Mouse (Mus musculus) right cerebral cortex, adult 18-20 months (tissue): ENCODE measurements around the gene Ak7.

ENCODE experiments used
- DNase-seq: peaks from one replicate; pipeline ENCODE4 v3.0.0; 2022; ENCODE audit warnings: mixed read lengths

Ak7 gene

DNA sequence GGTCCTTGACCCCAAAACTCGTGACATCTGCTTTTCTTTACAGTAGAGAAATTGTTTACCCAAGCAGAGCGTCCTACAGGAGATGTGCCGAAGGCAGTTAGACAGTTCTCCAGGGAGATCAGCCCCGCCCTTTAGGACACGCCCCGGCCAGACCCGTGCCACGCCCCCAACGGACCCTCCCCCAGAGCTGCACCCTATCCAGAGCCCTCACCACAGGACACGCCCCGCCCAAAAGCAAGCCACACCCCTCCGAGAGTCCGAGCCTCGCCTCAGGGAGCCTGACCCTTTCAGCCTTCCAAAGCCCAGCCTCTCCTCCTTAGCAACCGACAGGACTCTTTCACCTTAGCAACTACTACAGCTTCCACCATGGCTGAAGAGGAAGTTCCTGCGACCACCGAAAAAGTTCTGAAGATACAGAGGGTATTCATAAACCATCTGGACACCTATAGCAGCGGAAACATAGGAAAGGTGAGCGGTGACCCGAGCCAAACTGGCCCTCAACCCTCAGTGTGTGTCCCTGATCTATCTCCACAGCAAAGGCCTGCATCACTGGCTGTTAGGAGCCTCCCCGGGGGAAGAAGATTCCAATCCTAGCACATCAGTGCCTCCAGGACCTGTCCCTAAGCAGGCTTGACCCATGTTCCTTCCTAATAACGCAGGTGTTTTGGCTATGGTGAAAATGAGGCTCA lies at the start of gene Ak7:
Gene Ak7, plus strand, starts transcription at position 178 of the 689 bp plus-strand sequence.
- DNase-seq: peak; percentile 8

DNA sequence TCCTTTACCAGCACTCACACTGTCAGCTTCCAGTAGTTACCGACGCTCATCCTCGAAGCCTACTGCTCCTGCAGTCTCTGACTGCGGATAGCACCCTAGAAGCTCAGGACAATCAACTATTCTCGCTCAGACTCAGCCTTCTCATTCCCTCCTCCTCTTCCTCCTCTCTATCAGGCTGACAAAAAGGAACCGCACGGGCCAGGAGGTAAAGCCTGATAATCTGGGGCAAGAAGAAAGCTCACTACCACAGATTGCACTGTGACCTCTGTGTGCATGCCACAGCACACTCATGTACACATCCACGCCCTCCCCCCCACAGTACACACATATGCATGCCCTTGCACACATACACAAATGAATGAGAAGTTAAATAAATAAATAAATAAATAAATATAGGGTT lies 29.5 kb upstream of the Ak7 start:
- no peak for DNase-seq

DNA sequence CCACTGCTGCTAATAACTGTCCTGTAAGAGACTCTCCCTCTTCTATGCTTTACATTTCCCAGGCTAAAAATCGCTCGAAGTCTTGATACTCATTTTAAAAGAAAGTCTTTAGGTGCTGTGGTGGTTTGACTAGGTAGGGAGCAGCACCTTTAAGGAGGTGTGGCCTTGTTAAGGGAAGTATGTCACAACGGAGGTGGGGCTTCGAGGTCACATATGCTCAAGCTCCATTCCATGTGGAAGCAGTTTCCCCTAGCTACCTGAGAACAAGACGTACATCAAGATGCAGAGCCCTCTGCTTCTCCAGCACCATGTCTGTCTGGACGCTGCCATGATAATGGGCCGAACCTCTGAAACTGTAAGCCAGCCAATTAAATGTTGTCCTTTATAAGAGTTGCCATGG lies 27.6 kb upstream of the Ak7 start:
- no peak for DNase-seq

DNA sequence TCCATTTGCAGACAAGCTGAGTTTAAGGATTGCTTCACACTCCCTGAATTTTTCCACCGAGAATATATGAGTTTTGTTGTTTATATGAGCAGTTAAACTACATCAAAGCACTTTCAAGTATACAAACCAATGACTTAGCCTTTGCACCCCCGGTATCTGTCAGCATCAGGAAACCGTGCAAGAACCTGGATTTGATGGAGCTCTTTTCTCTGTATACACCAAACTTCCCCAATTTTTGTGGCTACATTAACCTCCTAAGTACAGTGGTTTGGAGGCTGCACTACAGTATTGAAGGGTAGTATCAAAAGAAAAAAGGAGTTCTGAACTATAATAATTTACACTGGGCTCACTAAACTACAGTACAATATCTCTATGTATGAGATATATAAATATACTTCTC lies 27.0 kb upstream of the Ak7 start:
- no peak for DNase-seq

DNA sequence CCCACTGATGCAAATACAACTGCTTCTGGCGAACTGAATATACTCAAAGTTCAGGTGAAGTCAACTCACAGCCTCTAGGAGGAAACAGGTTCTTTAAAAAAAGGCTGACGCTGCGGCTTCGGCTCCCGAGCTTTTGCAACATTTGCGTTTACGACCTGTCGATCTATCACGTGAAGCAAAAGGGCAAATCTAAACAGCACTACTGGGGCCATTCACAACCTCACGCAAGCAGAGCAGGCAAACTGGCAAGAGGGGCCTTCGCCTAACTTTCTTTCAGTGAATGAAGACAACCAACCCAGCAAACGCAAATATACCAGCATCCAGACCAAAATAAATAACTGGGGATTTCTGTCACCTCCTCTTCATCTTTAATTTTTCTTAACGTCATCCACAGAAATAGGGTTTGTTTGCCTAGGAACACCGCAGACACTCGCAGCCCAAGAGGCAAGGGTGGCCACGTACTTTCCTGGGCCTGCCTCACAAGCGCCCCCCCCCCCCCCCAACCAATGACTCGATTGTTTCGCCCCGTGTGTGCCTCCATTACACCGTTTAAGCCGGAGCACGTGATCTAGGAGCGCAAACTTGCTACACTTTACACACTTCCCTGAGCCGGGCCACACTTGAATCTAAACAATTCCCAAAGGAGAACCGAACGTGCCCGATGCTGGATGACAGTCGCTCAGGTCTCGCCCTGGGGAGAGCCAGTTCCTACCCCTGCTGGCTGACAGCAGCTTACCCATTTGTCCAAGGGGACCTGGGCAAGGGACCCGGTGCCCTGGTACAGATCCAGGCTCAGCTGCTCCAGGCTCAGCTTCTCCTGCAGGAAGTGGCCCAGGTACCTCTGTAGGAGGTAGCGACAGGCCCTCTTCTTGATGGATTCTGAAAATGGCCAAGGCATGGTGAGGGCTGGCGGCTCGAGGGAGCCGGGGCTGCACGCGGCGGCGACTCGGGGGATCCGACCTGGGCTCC lies 21.6 kb upstream of the Ak7 start, which contains the start of gene Gskip:
Gene Gskip, plus strand, starts transcription at position 897 of the 969 bp plus-strand sequence.
- DNase-seq: peak; percentile 29

DNA sequence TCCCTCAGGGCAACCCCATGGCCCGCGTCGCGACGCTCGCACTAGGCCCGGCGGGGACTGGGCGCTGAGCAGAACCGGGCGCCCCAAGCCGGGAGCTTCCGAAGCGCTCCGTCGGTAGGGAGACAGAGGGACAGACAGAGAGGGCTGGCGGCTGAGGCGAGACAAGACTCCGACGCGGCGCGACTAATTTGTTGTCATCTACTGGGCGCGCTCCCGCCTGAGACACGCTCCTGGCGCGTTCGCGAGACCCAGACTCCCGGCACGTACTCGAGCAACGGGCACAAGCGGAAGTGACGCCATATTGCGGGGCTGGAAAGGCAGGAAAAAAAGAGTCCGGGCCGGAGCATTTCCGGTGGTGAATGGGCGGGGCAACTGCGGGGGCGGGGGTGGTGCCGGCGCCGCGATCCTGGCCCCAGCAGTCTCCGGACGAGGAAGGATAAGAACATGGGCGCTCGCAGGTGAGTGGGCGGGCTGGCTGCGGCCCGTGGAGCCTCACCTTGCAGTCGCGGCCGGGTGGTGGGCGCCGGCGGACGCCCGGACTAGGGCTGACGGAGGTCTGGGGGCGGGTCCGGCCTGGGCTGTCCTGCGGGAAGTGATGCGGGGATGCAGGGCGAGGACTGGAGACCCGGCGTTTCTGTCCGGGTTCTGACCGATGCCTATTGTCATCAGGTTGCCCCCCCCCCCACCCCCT lies 20.6 kb upstream of the Ak7 start, which contains the start of gene Atg2b:
Gene Atg2b, minus strand, starts transcription at position 211 of the 691 bp plus-strand sequence.
- peak; percentile 97 for DNase-seq

DNA sequence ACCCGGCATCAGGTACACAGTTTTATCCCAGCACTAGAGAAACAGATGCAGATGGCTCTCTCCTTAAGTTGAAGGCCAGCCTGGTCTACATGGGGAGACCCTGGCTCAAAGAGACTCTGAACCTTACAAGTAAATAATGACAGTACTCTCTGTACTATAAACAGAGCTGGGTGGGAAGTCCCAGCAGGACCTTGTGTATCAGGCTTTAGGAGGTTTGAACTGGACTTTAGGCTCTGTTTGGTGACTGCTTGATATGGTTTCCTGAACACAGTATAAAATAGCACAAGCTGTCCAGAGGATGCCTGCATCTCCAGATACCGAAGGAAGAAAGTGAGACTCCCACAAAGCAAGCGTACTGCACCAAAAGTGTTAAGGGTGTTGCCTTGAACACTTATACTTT lies 19.0 kb upstream of the Ak7 start:
- DNase-seq: no peak

DNA sequence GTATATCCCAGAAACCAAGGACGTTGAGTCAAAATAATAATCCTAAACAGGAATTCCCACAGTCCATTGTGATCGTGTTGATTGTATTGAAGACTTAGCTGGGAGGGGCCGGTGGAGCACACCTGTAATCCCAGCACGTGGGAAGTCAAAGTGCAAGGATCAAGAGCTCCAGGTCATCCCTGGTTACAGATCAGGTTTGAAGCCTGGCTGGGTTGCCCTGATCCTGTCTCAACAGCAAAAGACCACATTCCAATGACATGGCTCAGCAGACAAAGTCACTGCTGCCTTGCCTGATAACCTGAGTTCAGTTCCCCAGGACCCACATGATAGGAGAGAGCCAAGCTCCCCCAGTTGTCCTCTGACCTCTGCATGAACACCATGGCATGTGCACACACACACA lies 18.4 kb upstream of the Ak7 start:
- no peak for DNase-seq

DNA sequence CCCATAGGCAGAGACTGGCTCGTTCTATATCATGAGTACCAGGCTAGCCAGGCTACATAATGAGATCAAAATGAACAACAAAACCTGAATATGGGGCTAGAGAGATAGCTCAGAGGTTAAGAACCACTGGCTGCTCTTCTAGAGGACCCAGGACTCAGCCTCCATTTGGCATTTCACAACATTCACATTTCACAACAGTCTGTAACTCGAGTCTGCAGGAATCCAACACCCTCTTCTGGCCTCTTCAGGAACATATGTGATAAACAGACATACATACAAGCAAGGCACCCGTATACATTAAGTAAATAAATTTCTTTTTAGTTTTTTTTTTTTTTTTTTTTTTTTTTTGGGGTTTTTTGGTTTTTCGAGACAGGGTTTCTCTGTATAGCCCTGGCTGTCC lies 17.2 kb upstream of the Ak7 start:
- DNase-seq: no peak

DNA sequence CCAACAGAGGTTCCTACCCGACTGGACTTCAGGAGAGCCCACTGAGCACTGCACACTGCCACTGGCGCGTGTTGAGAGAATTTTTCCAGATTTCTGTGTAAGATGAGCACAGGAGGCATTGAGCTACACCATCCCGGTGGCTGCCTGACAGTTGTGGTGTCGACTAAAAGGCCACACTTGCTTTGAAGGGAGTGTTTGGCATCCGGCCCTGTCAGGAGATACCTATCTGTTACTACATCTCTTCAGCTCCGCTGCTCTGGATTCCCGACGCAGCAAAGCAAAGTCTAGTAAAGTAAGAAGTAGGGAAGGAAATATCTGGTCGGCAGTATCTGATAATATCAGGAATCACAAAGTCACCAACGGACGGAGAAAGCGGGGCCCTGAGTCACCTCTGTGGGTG lies 16.3 kb upstream of the Ak7 start:
- no peak for DNase-seq

DNA sequence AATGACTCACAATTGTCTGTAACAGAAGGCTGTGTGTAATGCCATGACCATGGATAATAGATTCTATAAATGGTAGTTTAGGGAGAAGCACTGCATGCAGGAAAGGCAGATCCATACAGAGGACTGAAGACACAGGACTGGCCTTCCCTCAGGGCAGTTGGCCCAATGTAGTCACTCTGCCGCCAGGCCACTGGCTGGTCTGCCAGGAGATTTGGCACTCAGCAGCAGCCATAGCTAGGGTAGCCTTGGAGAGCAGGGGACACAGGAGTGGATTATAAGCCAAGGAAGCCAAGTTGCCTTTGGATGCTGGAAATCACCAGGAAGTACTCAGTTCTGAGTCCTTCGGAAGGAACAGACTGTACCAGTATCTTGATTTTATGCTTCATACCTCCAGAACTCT lies 11.8 kb upstream of the Ak7 start:
- DNase-seq: no peak

DNA sequence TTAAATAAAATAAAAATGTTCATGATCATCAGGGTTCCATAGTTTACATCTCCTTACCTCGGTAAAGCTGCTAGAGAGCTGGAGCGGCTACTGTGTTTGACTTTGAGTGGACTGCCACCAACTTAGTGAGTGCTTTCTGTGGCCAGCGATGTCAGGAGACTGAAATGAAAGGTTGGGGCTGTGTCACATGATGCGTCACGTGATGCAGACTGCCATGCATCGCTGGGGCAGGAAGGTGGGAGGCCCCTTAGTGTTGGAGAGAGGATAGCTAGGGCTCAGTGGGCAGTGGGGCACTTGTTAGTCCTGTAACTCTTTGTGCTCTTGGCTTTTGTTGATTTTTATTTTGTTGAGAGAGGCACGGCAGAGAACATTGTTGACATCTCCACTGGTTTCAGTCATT lies 9.9 kb upstream of the Ak7 start:
- no peak for DNase-seq

DNA sequence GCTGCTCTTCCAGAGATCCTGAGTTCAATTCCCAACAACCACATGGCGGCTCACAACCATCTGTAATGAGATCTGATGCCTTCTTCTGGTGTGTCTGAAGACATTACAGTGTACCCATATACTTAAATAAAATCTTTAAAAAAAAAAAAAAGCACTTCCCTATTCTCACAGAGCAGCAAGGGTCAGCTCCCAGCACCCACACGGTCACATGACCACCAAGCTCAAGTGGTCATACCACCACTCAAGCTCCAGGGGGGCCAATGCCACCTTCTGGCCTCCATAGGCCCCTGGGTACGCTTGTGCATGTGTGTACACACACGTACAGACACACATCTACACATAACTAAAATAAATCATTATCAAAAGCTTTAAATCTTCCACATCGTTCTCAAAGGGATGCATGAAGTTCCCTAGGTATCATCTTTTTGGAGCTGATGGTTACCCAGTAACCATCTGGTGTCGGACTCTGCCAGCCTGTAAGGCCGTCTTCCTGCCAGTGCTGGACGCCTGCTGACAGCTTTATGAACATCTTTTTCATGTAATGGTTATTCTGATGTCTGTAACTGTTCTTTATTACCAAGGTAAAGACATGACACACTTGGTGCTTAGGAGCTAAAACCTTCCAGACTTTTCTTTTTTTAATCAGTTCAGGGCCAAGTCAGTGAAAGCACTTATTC lies 8.5 kb upstream of the Ak7 start:
- no peak for DNase-seq

DNA sequence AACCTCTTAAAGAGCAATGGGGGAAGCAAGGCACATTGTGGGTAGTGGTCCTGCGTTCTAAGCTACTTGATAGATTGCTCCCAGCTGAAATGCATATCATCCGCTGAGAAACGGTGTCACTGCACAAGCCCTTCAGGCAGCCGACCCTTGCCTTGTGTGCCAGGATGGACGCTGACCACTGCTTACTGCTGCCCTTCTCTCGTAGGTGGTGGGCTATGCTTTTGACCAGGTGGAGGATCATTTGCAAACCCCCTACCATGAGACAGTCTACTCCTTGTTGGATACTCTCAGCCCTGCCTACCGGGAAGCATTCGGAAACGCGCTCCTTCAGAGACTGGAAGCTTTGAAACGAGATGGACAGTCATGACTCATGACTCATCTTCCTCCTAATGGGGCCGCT lies 5.3 kb upstream of the Ak7 start:
- no peak for DNase-seq

DNA sequence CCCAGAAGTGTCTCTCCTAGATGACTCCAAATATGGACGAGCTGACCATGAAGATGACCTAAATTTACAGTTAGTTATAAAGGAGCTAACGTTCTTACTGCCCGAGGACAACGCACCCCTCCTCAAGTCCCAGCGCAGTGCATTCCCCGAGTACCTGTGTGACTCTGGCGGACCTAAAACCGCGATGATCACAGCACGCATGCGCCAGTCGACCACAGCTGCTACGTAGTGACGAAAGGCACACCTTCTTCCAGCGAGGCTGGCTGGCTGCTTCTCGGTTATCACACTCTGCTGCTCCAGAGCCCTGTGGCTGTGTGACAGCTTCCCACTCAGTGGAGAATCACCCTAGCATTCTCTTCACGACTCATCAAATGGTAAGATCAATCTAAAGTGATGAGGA lies 12.8 kb downstream of the Ak7 start:
- DNase-seq: peak; percentile 65

DNA sequence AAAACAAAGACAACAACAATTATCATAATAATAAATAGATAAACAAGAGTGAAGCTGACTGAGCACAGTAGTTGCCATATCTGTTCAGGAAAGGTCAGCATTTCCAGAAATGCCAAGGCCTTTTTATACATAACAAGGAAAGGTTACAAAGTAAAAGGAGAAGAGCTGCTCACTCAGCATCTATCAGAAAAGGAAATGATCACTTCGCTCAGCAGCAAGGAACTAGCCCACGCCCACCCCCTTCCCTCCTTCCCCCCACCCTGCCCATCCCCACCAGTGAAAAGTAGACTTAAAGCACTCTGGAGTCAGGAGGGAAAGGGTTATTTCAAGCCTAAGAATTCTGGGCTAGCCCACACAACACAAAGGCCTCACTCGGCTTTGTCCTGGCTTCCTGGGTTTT lies 14.4 kb downstream of the Ak7 start:
- no peak for DNase-seq

DNA sequence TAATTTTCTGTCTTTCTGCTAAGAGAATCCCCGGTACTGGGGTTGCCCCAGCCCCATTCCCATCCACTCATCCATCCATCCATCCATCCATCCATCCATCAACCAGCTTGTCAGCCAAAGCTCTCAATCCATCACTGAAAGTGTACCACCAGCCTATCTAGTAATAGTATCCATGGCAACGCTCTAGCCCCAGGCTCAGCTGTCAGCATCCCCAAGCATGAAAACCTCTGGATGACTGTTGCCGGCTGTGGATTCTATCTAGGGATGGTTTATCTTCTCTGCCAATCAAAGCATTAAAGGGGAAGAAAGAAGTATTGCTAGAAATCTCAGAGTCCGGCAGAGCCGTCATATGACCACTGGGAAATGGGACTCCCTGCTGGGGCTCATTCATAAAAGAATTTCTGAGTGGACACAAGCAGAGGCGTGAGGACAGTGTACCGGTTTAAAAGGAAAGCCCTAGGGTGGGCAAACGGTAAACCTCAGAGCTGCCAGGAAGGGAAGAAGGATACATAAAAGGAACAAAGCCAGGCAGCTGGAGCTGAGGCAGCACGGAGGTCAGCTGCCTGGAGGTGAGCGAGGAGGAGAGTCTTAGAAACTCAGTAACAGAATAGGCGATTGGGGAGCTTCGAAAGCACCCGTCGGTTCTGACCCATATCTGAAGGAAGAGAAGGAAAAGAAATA lies 15.8 kb downstream of the Ak7 start:
- no peak for DNase-seq

DNA sequence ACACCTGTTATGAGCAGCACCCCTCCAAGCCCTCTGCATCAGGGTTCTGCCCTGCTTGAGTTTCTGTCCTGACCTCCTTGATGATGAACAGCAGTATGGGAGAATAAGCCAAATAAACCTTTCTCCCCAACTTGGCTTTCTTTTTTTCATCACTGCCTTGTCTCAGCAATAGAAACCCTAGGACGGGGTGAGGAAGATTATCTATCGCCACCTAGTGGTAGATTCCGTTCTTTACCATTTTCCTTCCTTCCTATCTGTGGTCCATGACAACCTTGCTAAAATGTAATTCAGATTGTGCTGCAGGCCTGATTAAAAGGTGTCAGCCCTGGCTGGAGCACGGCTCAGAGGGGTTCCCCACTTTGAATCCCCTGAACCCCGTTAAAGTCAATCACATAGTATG lies 16.9 kb downstream of the Ak7 start:
- DNase-seq: peak; percentile 26

DNA sequence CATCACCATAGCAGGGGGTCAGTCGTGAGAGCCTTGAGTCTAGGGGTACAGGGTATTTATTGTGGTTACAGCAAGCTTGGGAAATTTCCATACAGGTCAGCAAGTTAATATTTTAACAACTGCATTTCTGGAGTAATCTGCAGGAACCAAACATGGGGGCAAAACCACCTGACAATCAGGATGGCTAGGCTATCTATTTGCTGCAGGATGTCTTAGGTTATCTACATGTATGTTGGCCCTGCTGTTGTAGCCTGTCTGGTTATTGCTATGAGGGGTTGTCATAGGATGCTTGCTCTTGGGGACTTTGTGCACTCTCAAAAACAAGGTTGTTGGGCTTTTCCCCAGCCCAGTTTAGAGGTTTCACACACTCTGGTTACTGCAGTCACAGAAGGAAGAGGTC lies 18.8 kb downstream of the Ak7 start:
- no peak for DNase-seq

DNA sequence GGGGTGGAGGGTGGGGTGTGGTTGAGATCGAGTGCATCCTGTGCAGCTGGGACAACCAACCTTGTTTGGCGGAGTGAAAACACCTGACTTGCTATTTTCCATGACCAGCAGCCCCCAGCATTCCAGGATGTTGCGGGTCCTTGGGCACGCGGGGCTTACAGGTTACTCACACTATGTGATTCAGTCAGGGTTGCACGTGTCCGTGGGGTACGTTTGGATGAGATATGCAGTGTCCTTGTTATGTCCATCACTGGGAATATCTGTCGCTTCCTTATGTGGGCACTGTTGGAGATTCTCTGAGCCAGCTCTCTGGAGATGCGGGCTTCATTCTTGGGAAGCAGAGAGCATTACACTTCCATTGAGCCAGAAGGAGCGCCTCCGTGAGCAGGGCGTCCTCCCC lies 20.0 kb downstream of the Ak7 start:
- DNase-seq: no peak

DNA sequence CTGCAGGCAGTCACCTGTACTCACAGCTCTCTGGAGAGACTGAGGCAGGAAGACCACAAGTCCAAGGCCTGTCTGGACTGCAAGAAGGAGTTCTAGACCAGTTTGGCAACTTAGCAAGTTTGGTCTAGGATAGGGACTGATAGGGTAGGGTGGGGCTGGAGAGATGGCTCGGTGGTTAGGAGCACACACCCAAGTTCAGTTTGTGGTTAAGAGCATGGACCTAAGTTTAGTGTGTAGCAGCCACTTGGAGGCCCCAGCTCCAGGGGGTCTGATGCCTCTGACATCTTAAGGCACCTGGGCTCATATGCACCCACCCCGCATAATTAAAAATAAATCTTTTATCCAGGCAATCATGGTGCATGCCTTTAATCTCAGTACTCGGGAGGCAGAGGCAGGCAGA lies 21.5 kb downstream of the Ak7 start:
- no peak for DNase-seq

DNA sequence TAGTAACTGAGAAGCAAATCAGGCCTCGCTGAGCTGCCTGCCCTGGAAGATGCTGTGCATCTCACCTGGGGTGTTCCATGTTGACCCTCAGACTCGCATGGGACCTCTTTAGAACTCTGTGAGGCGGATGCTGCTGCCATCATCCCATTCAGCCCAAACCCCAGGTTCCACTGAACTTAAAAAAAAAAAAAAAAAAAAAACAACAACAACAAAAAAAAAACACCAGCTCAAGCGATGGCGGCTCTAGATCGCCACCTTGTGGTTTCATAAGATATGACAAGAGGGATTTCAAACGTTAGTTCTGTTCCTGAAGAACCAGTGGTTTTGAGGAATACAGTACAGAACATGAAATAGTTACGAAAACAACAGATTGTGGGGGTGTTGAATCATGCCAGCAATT lies 22.2 kb downstream of the Ak7 start:
- peak; percentile 7 for DNase-seq
